Mouse (Mus musculus) liver, postnatal 0 days (tissue): ENCODE results near the gene Cryba2.

ENCODE experiments used
- CTCF ChIP-seq: sonication (generic); IDR thresholded peaks from 2 replicates; pipeline ENCODE4 v1.5.1; 2016; ENCODE audit warnings: antibody characterized with exemption, low read depth
- EP300 ChIP-seq: IDR thresholded peaks from 2 replicates; pipeline ENCODE4 v1.6.1; 2016; ENCODE audit warnings: antibody characterized with exemption, low read depth, mild to moderate bottlenecking

GRCm38 (mm10) chr1:74882828-74883227 is 10.1 kb downstream of the Cryba2 start:
- TF ChIP-seq EP300 (no peak), CTCF (no peak)
